Mouse (Mus musculus) Patski (cell line): ENCODE results near the gene Brsk2. TPM values are rescaled to one million over a fixed set of nuclear protein-coding genes. Genes with fewer than 3 reads are reported as not detected.

Experiments used
- ATAC-seq: fragments of 100-300 bp; one replicate; pipeline ENCODE4 v1.8.0; 2021
- CTCF ChIA-PET: fragments of 350-600 bp; sonication (Branson Sonifier 250); formaldehyde crosslinking; loops from one replicate; lab custom pipeline; 2022; ENCODE audit warnings: inconsistent platforms; lab: Charles Lee
- POLR2A ChIA-PET: fragments of 350-600 bp; sonication (Branson Sonifier 250); formaldehyde crosslinking; loops from one replicate; lab custom pipeline; 2022; ENCODE audit warnings: antibody characterized with exemption, inconsistent platforms; lab: Charles Lee
- DNase-seq: peaks from one replicate; pipeline ENCODE4 v3.0.0-alpha.2; 2011; ENCODE audit warnings: low read depth, low spot score
- H3K27me3 ChIP-seq: fragments of 371-371 bp; one replicate; pipeline ENCODE4 v1.5.1; 2021
- CTCF ChIP-seq: fragments of 100-300 bp; IDR thresholded peaks from one replicate; pipeline ENCODE4 v1.5.1; 2021
- in situ Hi-C: fragments of 300-500 bp; cut with MboI; formaldehyde crosslinking; loops from 3 replicates; pipeline ENCODE4 v1.11.1; 2018; ENCODE audit warnings: low pct_unique_long_range_greater_than_20kb, mixed read lengths
- polyA plus RNA-seq: library from polyadenylated mRNA; unstranded; gene quantifications from one replicate; pipeline ENCODE4 v1.2.3, GENCODE M21; 2021

Gene Brsk2
- polyA plus RNA-seq, 1 experiment from 2014 or later = 0.04 TPM

- peaks cover 26% of the 10 kb centered on the region for H3K27me3 ChIP-seq
- ATAC-seq = no peak
- ChIA-PET POLR2A (no interaction called here), CTCF (no interaction called here)
- DNase-seq = no peak
- in situ Hi-C loops = no loop called here
- no peak for TF ChIP-seq CTCF
Measured at GRCm38 (mm10) chr7:141955565-141956173, 6.1 kb downstream of the Brsk2 start.

- POLR2A ChIA-PET = interaction anchor here (0.6 kb wide), 1 partner anchor 157 kb away, joined by 3 read pairs; no protein-coding TSS in a partner anchor
- no peak for DNase-seq
- no peak for ATAC-seq
- no peak for TF ChIP-seq CTCF
- CTCF ChIA-PET = no interaction called here
- peaks cover 21% of the 10 kb centered on the region for H3K27me3 ChIP-seq
- in situ Hi-C loops = no loop called here
Measured at GRCm38 (mm10) chr7:141956174-141956566, 6.6 kb downstream of the Brsk2 start.

- POLR2A ChIA-PET = no interaction called here
- CTCF ChIA-PET = no interaction called here
- no peak for TF ChIP-seq CTCF
- no peak for ATAC-seq
- no peak for DNase-seq
- in situ Hi-C loops = no loop called here
- peaks cover 12% of the 10 kb centered on the region for H3K27me3 ChIP-seq
Measured at GRCm38 (mm10) chr7:141957524-141958051, 8.0 kb downstream of the Brsk2 start.

- POLR2A ChIA-PET = interaction anchor here (0.6 kb wide), 1 partner anchor 1646 kb away, joined by 4 read pairs; no protein-coding TSS in a partner anchor
- DNase-seq = no peak
- no peak for ATAC-seq
- H3K27me3 ChIP-seq = peaks cover 12% of the 10 kb centered on the region
- in situ Hi-C loops = no loop called here
- no peak for TF ChIP-seq CTCF
- CTCF ChIA-PET = no interaction called here
Measured at GRCm38 (mm10) chr7:141958211-141958610, 8.7 kb downstream of the Brsk2 start.

- peaks cover 14% of the 10 kb centered on the region for H3K27me3 ChIP-seq
- DNase-seq (peak; percentile 13), ATAC-seq (no peak)
- in situ Hi-C loops = no loop called here
- ChIA-PET CTCF (no interaction called here), POLR2A (no interaction called here)
- TF ChIP-seq CTCF = no peak
Measured at GRCm38 (mm10) chr7:141959133-141959532, 9.6 kb downstream of the Brsk2 start.

- ATAC-seq = no peak
- POLR2A ChIA-PET = no interaction called here
Measured at GRCm38 (mm10) chr7:141960926-141961325, 11.4 kb downstream of the Brsk2 start.

GRCm38 (mm10) chr7:141961491-141961890, 11.9 kb downstream of the Brsk2 start:
- ATAC-seq (no peak), DNase-seq (no peak)
- POLR2A ChIA-PET = no interaction called here
- in situ Hi-C loops = no loop called here
- CTCF ChIA-PET = no interaction called here
- TF ChIP-seq CTCF = no peak
- peaks cover 7% of the 10 kb centered on the region for H3K27me3 ChIP-seq

More at GRCm38 (mm10) chr7:141960926-141961325, 11.4 kb downstream of the Brsk2 start:
- peaks cover 7% of the 10 kb centered on the region for H3K27me3 ChIP-seq
- in situ Hi-C loops = no loop called here
- CTCF ChIA-PET = no interaction called here
- TF ChIP-seq CTCF = no peak
- DNase-seq = no peak

GRCm38 (mm10) chr7:141962521-141962920, 13.0 kb downstream of the Brsk2 start:
- in situ Hi-C loops = no loop called here
- peaks cover 7% of the 10 kb centered on the region for H3K27me3 ChIP-seq
- ChIA-PET CTCF (no interaction called here), POLR2A (no interaction called here)
- no peak for TF ChIP-seq CTCF
- DNase-seq (no peak), ATAC-seq (no peak)

GRCm38 (mm10) chr7:141966281-141966680, 16.7 kb downstream of the Brsk2 start:
- ChIA-PET CTCF (no interaction called here), POLR2A (no interaction called here)
- in situ Hi-C loops = no loop called here
- TF ChIP-seq CTCF = no peak
- H3K27me3 ChIP-seq = peaks cover 10% of the 10 kb centered on the region
- ATAC-seq (no peak), DNase-seq (no peak)

- no peak for TF ChIP-seq CTCF
- in situ Hi-C loops = no loop called here
- no peak for DNase-seq
- ATAC-seq = peak; percentile 40
- CTCF ChIA-PET = no interaction called here
- H3K27me3 ChIP-seq = no peaks in the 10 kb centered on the region
- POLR2A ChIA-PET = no interaction called here
Measured at GRCm38 (mm10) chr7:141972831-141973619, 23.5 kb downstream of the Brsk2 start.

GRCm38 (mm10) chr7:141978003-141978402, 28.5 kb downstream of the Brsk2 start:
- no peaks in the 10 kb centered on the region for H3K27me3 ChIP-seq
- no peak for DNase-seq
- no peak for ATAC-seq
- ChIA-PET CTCF (no interaction called here), POLR2A (no interaction called here)
- TF ChIP-seq CTCF = no peak
- in situ Hi-C loops = no loop called here
